Mouse (Mus musculus) neural tube, embryonic 13.5 days (tissue): ENCODE measurements around the gene Cst8. TPM values are rescaled to one million over a fixed set of nuclear protein-coding genes. Genes with fewer than 3 reads are reported as not detected.
"Not testable (repeated sequence)": the region's sequence is repeated elsewhere in the genome, so short reads cannot be mapped to it uniquely, and the experiment has no call there.

Source experiments
- ATAC-seq: fragments of 200-750 bp; cut with Nextera tagmentation; 2 replicates; pipeline ENCODE4 v1.8.0; 2017; ENCODE audit warnings: low read depth, mild to moderate bottlenecking, moderate TSS enrichment, moderate library complexity
- H3K27ac ChIP-seq: fragments of 300-500 bp; sonication (generic); replicated peaks from 2 replicates; pipeline ENCODE4 v1.5.1; 2015; ENCODE audit warnings: moderate library complexity, mild to moderate bottlenecking, inconsistent platforms
- H3K27me3 ChIP-seq: fragments of 300-500 bp; sonication (generic); 2 replicates; pipeline ENCODE4 v1.6.1; 2015; ENCODE audit warnings: mild to moderate bottlenecking, inconsistent platforms
- H3K36me3 ChIP-seq: fragments of 300-500 bp; sonication (generic); 2 replicates; pipeline ENCODE4 v1.6.1; 2015; ENCODE audit warnings: mild to moderate bottlenecking, inconsistent platforms
- H3K4me1 ChIP-seq: fragments of 300-500 bp; sonication (generic); replicated peaks from 2 replicates; pipeline ENCODE4 v1.6.1; 2015; ENCODE audit warnings: inconsistent platforms
- H3K4me2 ChIP-seq: fragments of 300-500 bp; sonication (generic); 2 replicates; pipeline ENCODE4 v1.6.1; 2015; ENCODE audit warnings: inconsistent platforms, mild to moderate bottlenecking, moderate library complexity
- H3K4me3 ChIP-seq: fragments of 300-500 bp; sonication (generic); 2 replicates; pipeline ENCODE4 v1.5.1; 2015; ENCODE audit warnings: mild to moderate bottlenecking, inconsistent platforms
- H3K9ac ChIP-seq: fragments of 300-500 bp; sonication (generic); 2 replicates; pipeline ENCODE4 v1.6.1; 2015; ENCODE audit warnings: moderate library complexity, mild to moderate bottlenecking, inconsistent platforms
- H3K9me3 ChIP-seq: fragments of 300-500 bp; sonication (generic); 2 replicates; pipeline ENCODE4 v1.6.1; 2016; ENCODE audit warnings: inconsistent platforms
- WGBS: fragments of 180-500 bp; shearing (Covaris S2); methylation state at CpG from one replicate; pipeline ENCODE4 v1.1.7; 2015; 5-methylcytosine and 5-hydroxymethylcytosine counted together
- polyA plus RNA-seq: library from polyadenylated mRNA; unstranded; fragments of >200 nt; fragmentation: Nextera tagmentation; extraction: Ambion mirVana; gene quantifications from 2 replicates; pipeline ENCODE4 v1.2.1, GENCODE M21; 2015

The Cst8 gene
- polyA plus RNA-seq, result not detected in 2 replicates

- no peak within 1 kb of the TSS for H3K4me2 ChIP-seq
- H3K4me3 ChIP-seq, result no peak within 1 kb of the TSS
- no peaks in the 10 kb centered on the region for H3K27me3 ChIP-seq
- H3K36me3 ChIP-seq, result no peaks in the 10 kb centered on the region
- H3K9ac ChIP-seq, result no peak within 1 kb of the TSS
- 90% methylated on average over 1 of the region's 1 CpGs for WGBS
- H3K9me3 ChIP-seq, result no peaks in the 10 kb centered on the region
- H3K27ac ChIP-seq, result no peak within 1 kb of the TSS
- H3K4me1 ChIP-seq, result no peaks in the 10 kb centered on the region
- ATAC-seq, result no peak
These were observed at the start of gene Cst8 for GRCm38 (mm10) chr2:148798485-148798884. Gene Cst8, plus strand, starts transcription at chr2:148798785.

GRCm38 (mm10) chr2:148750058-148750457, 48.5 kb upstream of the Cst8 start, which contains the start of gene Cstl1:
Gene Cstl1, plus strand, starts transcription at chr2:148750358.
- no peak within 1 kb of the TSS for H3K9ac ChIP-seq
- H3K4me3 ChIP-seq, result no peak within 1 kb of the TSS
- no peak within 1 kb of the TSS for H3K4me2 ChIP-seq
- no peaks in the 10 kb centered on the region for H3K27me3 ChIP-seq
- 86% methylated on average over 1 of the region's 1 CpGs for WGBS
- no peak within 1 kb of the TSS for H3K27ac ChIP-seq
- no peaks in the 10 kb centered on the region for H3K4me1 ChIP-seq
- H3K9me3 ChIP-seq, result no peaks in the 10 kb centered on the region
- no peaks in the 10 kb centered on the region for H3K36me3 ChIP-seq
- ATAC-seq, result no peak

- WGBS, result 19% methylated on average over 15 of the region's 15 CpGs
- peak; percentile 92 for ATAC-seq
- Histone ChIP-seq H3K4me2 (peak overlapping the region; percentile 58), H3K9ac (peak overlapping the region; percentile 54; the same call in 1 of the 2 replicates), H3K27me3 (no peaks in the 10 kb centered on the region), H3K27ac (no peak overlapping the region), H3K36me3 (no peaks in the 10 kb centered on the region), H3K9me3 (no peaks in the 10 kb centered on the region), H3K4me1 (no peaks in the 10 kb centered on the region), H3K4me3 (peak overlapping the region; percentile 33)
These were observed 46.4 kb upstream of the Cst8 start for GRCm38 (mm10) chr2:148751893-148752813.

- H3K4me1 ChIP-seq, result no peaks in the 10 kb centered on the region
- no peaks in the 10 kb centered on the region for H3K36me3 ChIP-seq
- no peak overlapping the region for H3K27ac ChIP-seq
- no peaks in the 10 kb centered on the region for H3K9me3 ChIP-seq
- WGBS, result 65% methylated on average over 1 of the region's 1 CpGs
- no peak for ATAC-seq
- no peak overlapping the region for H3K4me3 ChIP-seq
- H3K4me2 ChIP-seq, result no peak overlapping the region
- no peaks in the 10 kb centered on the region for H3K27me3 ChIP-seq
- H3K9ac ChIP-seq, result no peak overlapping the region
These were observed 44.2 kb upstream of the Cst8 start for GRCm38 (mm10) chr2:148754310-148754846.

GRCm38 (mm10) chr2:148763648-148764388, 34.8 kb upstream of the Cst8 start:
- H3K4me3 ChIP-seq, result no peak overlapping the region
- no peak for ATAC-seq
- WGBS, result 100% methylated on average over 1 of the region's 1 CpGs

GRCm38 (mm10) chr2:148771397-148771796, 27.2 kb upstream of the Cst8 start, which contains the start of gene Cst11:
Gene Cst11, minus strand, starts transcription at chr2:148771497.
- H3K27me3 ChIP-seq, H3K9ac ChIP-seq, H3K27ac ChIP-seq, H3K4me2 ChIP-seq, H3K9me3 ChIP-seq, H3K4me3 ChIP-seq, H3K4me1 ChIP-seq, ATAC-seq, H3K36me3 ChIP-seq: not testable (repeated sequence)
- WGBS, result 86% methylated on average over 4 of the region's 4 CpGs

More at GRCm38 (mm10) chr2:148763648-148764388, 34.8 kb upstream of the Cst8 start:
- no peak overlapping the region for H3K4me2 ChIP-seq
- H3K27me3 ChIP-seq, result no peaks in the 10 kb centered on the region
- no peaks in the 10 kb centered on the region for H3K4me1 ChIP-seq
- H3K9me3 ChIP-seq, result no peaks in the 10 kb centered on the region
- no peak overlapping the region for H3K27ac ChIP-seq
- H3K9ac ChIP-seq, result no peak overlapping the region
- no peaks in the 10 kb centered on the region for H3K36me3 ChIP-seq

- no peaks in the 10 kb centered on the region for H3K27me3 ChIP-seq
- no peak within 1 kb of the TSS for H3K27ac ChIP-seq
- no peaks in the 10 kb centered on the region for H3K36me3 ChIP-seq
- ATAC-seq, result no peak
- no peaks in the 10 kb centered on the region for H3K9me3 ChIP-seq
- H3K9ac ChIP-seq, result no peak within 1 kb of the TSS
- H3K4me1 ChIP-seq, result no peaks in the 10 kb centered on the region
- WGBS, result 16% methylated on average over 1 of the region's 1 CpGs
- H3K4me3 ChIP-seq, result no peak within 1 kb of the TSS
- no peak within 1 kb of the TSS for H3K4me2 ChIP-seq
These were observed 16.9 kb upstream of the Cst8 start, which contains the start of gene 8030411F24Rik for GRCm38 (mm10) chr2:148781709-148782108. Gene 8030411F24Rik, plus strand, starts transcription at chr2:148782009.

GRCm38 (mm10) chr2:148789142-148789541, 9.4 kb upstream of the Cst8 start, which contains the start of gene Cst12:
Gene Cst12, plus strand, starts transcription at chr2:148789361.
- Histone ChIP-seq H3K4me3 (no peak within 1 kb of the TSS), H3K9me3 (no peaks in the 10 kb centered on the region; the same call in 1 of the 2 replicates), H3K9ac (no peak within 1 kb of the TSS), H3K27ac (no peak within 1 kb of the TSS), H3K27me3 (no peaks in the 10 kb centered on the region), H3K36me3 (no peaks in the 10 kb centered on the region), H3K4me2 (no peak within 1 kb of the TSS), H3K4me1 (no peaks in the 10 kb centered on the region)
- 93% methylated on average over 6 of the region's 6 CpGs for WGBS
- ATAC-seq, result no peak

- WGBS, result 81% methylated on average over 3 of the region's 3 CpGs
- no peak overlapping the region for H3K9ac ChIP-seq
- H3K4me3 ChIP-seq, result no peak overlapping the region
- H3K36me3 ChIP-seq, result no peaks in the 10 kb centered on the region
- ATAC-seq, result no peak
- H3K27ac ChIP-seq, result no peak overlapping the region
- H3K4me1 ChIP-seq, result no peaks in the 10 kb centered on the region
- H3K4me2 ChIP-seq, result no peak overlapping the region
- H3K27me3 ChIP-seq, result no peaks in the 10 kb centered on the region
- no peaks in the 10 kb centered on the region for H3K9me3 ChIP-seq
These were observed 2.9 kb downstream of the Cst8 start for GRCm38 (mm10) chr2:148801491-148801921.

GRCm38 (mm10) chr2:148806696-148807095, 8.1 kb downstream of the Cst8 start:
- H3K4me2 ChIP-seq, result no peak overlapping the region
- WGBS, result 78% methylated on average over 6 of the region's 6 CpGs
- ATAC-seq, result no peak
- H3K9me3 ChIP-seq, result no peaks in the 10 kb centered on the region
- H3K27me3 ChIP-seq, result no peaks in the 10 kb centered on the region
- H3K4me3 ChIP-seq, result no peak overlapping the region
- no peaks in the 10 kb centered on the region for H3K4me1 ChIP-seq
- no peak overlapping the region for H3K9ac ChIP-seq
- no peak overlapping the region for H3K27ac ChIP-seq
- no peaks in the 10 kb centered on the region for H3K36me3 ChIP-seq

- no peak for ATAC-seq
- H3K4me3 ChIP-seq, result no peak within 1 kb of the TSS
These were observed 21.3 kb downstream of the Cst8 start, which contains the start of gene Cst13 for GRCm38 (mm10) chr2:148819909-148820308. Gene Cst13, plus strand, starts transcription at chr2:148820081.

GRCm38 (mm10) chr2:148825986-148826385, 27.4 kb downstream of the Cst8 start:
- H3K36me3 ChIP-seq, result no peaks in the 10 kb centered on the region
- ATAC-seq, result no peak
- H3K4me3 ChIP-seq, result no peak overlapping the region
- WGBS, result 69% methylated on average over 1 of the region's 1 CpGs
- no peak overlapping the region for H3K27ac ChIP-seq
- H3K27me3 ChIP-seq, result no peaks in the 10 kb centered on the region
- no peaks in the 10 kb centered on the region for H3K4me1 ChIP-seq
- no peak overlapping the region for H3K4me2 ChIP-seq
- H3K9ac ChIP-seq, result no peak overlapping the region
- H3K9me3 ChIP-seq, result no peaks in the 10 kb centered on the region

More at GRCm38 (mm10) chr2:148819909-148820308, 21.3 kb downstream of the Cst8 start, which contains the start of gene Cst13:
- no peak within 1 kb of the TSS for H3K27ac ChIP-seq
- no peaks in the 10 kb centered on the region for H3K36me3 ChIP-seq
- H3K4me1 ChIP-seq, result no peaks in the 10 kb centered on the region
- H3K9me3 ChIP-seq, result no peaks in the 10 kb centered on the region
- H3K9ac ChIP-seq, result no peak within 1 kb of the TSS
- H3K4me2 ChIP-seq, result no peak within 1 kb of the TSS
- no peaks in the 10 kb centered on the region for H3K27me3 ChIP-seq
